Mouse (Mus musculus) layer of hippocampus, adult 9-10 months (tissue): Measurements from ENCODE around the gene Ralgds.
"Not testable (repeated sequence)": the region's sequence is repeated elsewhere in the genome, so short reads cannot be mapped to it uniquely, and the experiment has no call there.

Source experiments
- DNase-seq: peaks from one replicate; pipeline ENCODE4 v3.0.0; 2022; ENCODE audit warnings: low spot score

Gene Ralgds

GRCm38 (mm10) chr2:28512798-28513401 lies at the start of gene Ralgds:
Gene Ralgds (plus strand): TSS chr2:28513125.
- no peak for DNase-seq

DNA sequence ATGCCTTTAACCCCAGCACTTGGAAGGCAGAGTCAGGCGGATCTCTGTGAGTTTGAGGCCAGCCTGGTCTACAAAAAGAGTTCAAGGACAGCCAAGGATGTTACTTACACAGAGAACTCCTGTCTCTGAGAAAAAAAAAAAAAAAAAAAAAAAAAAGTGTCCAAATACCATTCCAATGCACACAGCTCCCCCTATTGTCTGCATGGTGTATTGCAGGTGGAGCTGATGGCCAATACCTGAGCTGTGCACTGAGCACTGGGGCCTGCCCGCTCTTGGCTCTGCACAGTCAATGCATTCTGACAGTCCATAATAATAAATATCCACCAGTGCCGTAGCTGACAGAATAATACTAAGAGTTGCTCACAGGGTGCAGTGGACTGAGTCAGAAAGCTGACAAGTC lies 49.0 kb upstream of the Ralgds start:
- peak; percentile 74 for DNase-seq

- no peak for DNase-seq
Observed at GRCm38 (mm10) chr2:28464919-28465318, 48.0 kb upstream of the Ralgds start.

GRCm38 (mm10) chr2:28465836-28466518 lies 46.9 kb upstream of the Ralgds start, which contains the start of gene 1700007K13Rik:
Gene 1700007K13Rik (minus strand): TSS chr2:28466332.
- peak; percentile 37 for DNase-seq

- peak; percentile 63 for DNase-seq
Observed at GRCm38 (mm10) chr2:28467860-28468485, 45.0 kb upstream of the Ralgds start, which contains the start of gene Mrps2. Gene Mrps2 (plus strand): TSS chr2:28468066.

GRCm38 (mm10) chr2:28468486-28469225 lies 44.3 kb upstream of the Ralgds start:
- DNase-seq: no peak

DNA sequence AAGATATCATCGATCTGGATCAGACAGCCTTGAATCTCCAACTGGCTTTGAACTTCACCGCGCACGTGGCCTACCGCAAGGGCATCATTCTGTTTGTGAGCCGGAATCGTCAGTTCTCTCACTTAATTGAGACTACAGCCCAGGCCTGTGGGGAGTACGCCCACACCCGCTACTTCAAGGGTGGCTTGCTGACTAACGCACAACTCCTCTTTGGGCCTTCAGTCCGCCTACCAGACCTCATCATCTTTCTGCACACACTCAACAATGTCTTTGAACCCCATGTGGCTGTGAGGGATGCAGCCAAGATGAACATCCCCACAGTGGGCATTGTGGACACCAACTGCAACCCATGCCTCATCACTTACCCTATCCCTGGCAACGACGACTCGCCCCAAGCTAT lies 43.5 kb upstream of the Ralgds start:
- DNase-seq: no peak

GRCm38 (mm10) chr2:28470591-28470990 lies 42.3 kb upstream of the Ralgds start:
- DNase-seq: no peak

GRCm38 (mm10) chr2:28472011-28472410 lies 40.9 kb upstream of the Ralgds start:
- not testable (repeated sequence) for DNase-seq

GRCm38 (mm10) chr2:28477993-28478392 lies 34.9 kb upstream of the Ralgds start:
- DNase-seq: not testable (repeated sequence)

DNA sequence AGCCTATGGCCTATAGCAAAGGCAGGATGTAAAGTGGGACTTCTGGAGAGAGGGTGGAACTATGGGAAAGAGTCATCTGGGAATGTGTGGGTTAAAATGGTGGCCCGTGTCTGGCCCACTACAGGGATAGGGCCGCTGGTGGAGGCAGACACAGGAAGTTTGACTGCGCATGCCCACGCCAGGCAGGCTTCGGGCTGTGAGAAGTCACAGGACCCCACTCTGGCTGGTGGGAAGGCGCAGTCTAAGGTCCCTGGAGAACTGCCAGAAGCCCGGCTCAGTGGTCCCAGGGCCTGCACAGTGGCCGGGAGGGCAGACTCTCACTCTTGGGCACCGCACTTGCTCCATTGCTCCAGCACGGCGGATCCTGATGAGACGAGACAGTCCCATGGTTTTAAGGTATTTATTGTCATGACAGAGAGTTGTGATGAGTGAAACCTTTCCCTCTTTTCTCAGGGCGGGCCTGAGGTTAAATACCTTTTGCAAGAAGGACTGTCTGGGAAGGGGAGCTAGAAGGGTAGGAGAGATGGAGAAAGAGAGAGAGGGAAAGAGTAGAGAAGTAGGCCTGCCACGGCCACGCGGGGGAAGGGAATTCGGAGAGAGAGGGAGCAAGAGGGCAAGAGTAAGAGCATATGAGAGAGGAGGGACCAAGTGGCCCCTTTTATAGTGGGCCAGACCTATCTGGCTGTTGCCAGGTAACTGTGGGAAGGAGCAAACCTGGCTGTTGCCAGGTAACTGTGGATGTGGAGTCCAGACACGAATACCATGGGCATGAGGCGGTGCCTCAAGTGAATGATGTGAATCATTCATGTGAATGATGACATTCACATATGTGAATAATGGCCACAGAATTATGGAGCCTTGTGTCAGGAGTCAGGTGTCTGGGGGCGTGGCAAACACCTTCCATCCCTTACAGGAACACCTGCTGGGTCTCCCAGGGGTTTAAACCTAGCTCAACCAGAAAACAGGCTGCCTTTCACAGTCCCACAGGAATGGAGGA lies 33.4 kb upstream of the Ralgds start:
- no peak for DNase-seq

- DNase-seq: no peak
Observed at GRCm38 (mm10) chr2:28483861-28484260, 29.1 kb upstream of the Ralgds start.

DNA sequence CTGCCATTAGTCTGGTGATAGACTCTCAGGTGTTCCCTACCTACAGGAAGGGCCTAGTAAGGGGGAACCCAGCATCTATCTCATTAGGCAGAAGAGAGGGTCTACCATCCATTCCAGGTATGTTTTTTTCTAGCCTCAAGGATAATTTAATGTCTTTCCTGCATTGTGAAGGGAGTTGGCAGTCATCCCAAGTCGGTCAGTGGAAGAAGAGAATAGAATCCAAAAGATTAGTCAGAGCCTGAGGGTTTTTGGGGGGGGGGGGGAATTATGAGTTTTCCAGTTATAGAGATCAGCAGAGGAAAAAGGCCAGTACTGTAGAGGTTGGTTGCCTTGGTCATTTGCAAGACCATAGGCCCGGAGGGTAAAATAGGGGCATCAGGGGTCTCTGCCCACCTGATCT lies 18.4 kb upstream of the Ralgds start:
- no peak for DNase-seq

DNA sequence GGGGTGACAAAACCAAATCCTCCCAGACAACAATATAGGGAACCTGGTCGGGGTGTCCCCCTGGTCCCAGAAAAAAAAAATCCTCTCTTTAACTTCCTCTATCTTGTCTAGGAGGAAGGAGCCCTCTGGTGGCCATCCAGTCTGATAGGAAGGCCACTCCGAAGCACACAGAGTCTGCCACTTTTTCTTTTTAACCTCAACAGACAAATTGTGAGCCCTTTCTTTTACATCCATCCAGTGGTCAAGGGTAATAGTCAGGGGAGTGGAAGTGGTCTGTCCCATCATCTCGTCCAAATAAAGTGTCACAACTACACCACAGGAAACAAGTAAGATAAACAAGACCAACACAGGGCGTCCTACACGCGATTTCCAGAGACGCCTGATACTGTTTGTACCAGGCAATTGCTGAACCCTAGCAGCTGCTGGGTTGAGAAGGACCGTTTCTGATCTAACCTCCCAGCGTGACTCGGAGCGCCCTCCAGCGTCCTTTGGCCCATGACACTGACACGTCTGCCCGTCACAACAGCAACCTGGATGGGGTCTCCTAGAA lies 17.6 kb upstream of the Ralgds start:
- DNase-seq: no peak

- DNase-seq: no peak
Observed at GRCm38 (mm10) chr2:28495801-28496595, 16.9 kb upstream of the Ralgds start.

DNA sequence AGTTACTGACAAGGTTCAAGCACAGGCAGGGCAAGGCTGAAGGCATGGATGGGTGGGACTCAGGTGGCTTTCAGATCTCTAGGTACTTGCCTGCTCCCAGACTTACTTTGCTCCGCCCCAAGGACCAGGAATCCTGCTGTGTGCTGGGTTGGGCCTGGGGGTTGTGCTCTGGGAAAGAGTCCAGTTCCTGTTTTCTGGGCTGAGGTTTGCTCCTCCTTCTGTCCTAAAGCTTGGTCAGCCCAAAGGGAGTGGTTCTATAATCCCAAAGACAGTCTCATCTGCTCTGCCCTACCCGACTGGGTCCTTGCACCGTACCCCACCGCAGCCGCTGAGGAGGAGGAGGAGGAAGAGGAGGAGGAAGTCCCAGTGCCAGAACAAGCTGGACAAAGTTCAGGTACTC lies 16.3 kb upstream of the Ralgds start, which contains the start of gene Gbgt1:
TSS of gene Gbgt1 (plus strand) at position 221 of the 400 bp plus-strand sequence.
- DNase-seq: no peak

GRCm38 (mm10) chr2:28497561-28497960 lies 15.4 kb upstream of the Ralgds start:
- DNase-seq: no peak

GRCm38 (mm10) chr2:28498431-28498830 lies 14.5 kb upstream of the Ralgds start:
- no peak for DNase-seq

GRCm38 (mm10) chr2:28502987-28503386 lies 9.9 kb upstream of the Ralgds start:
- DNase-seq: no peak

- no peak for DNase-seq
Observed at GRCm38 (mm10) chr2:28504676-28505075, 8.2 kb upstream of the Ralgds start.
